Mouse (Mus musculus) lung, embryonic 15.5 days (tissue): ENCODE measurements around the gene Map3k7cl. TPM values are rescaled to one million over a fixed set of nuclear protein-coding genes. Genes with fewer than 3 reads are reported as not detected.

Experiments used
- ATAC-seq: fragments of 200-750 bp; cut with Nextera tagmentation; 2 replicates; pipeline ENCODE4 v1.8.0; 2017; ENCODE audit warnings: moderate number of reproducible peaks, borderline replicate concordance; ENCODE audit not compliant: low FRiP score, low TSS enrichment; ENCODE audit errors: extremely low read depth
- H3K27ac ChIP-seq: fragments of 300-500 bp; sonication (generic); 2 replicates; pipeline ENCODE4 v1.5.1; 2015; ENCODE audit warnings: moderate library complexity, mild to moderate bottlenecking, inconsistent platforms
- H3K27me3 ChIP-seq: fragments of 300-500 bp; sonication (generic); 2 replicates; pipeline ENCODE4 v1.6.1; 2015; ENCODE audit warnings: inconsistent platforms
- H3K36me3 ChIP-seq: fragments of 300-500 bp; sonication (generic); 2 replicates; pipeline ENCODE4 v1.6.1; 2015; ENCODE audit warnings: inconsistent platforms
- H3K4me1 ChIP-seq: fragments of 300-500 bp; sonication (generic); 2 replicates; pipeline ENCODE4 v1.6.1; 2015; ENCODE audit warnings: inconsistent platforms
- H3K4me2 ChIP-seq: fragments of 300-500 bp; sonication (generic); 2 replicates; pipeline ENCODE4 v1.6.1; 2015; ENCODE audit warnings: inconsistent platforms, mild to moderate bottlenecking, moderate library complexity
- H3K4me3 ChIP-seq: fragments of 300-500 bp; sonication (generic); 2 replicates; pipeline ENCODE4 v1.5.1; 2015; ENCODE audit warnings: mild to moderate bottlenecking, inconsistent platforms
- H3K9ac ChIP-seq: fragments of 300-500 bp; sonication (generic); 2 replicates; pipeline ENCODE4 v1.6.1; 2015; ENCODE audit warnings: inconsistent platforms
- H3K9me3 ChIP-seq: fragments of 300-500 bp; sonication (generic); 2 replicates; pipeline ENCODE4 v1.6.1; 2016; ENCODE audit warnings: inconsistent platforms
- WGBS: fragments of 180-500 bp; shearing (Covaris S2); methylation state at CpG from one replicate; pipeline ENCODE4 v1.1.7; 2015; 5-methylcytosine and 5-hydroxymethylcytosine counted together
- polyA plus RNA-seq: library from polyadenylated mRNA; unstranded; fragments of >200 nt; fragmentation: Nextera tagmentation; extraction: Ambion mirVana; gene quantifications from 2 replicates; pipeline ENCODE4 v1.2.1, GENCODE M21; 2015

Gene Map3k7cl
- polyA plus RNA-seq, 1 experiment from 2014 or later, result 0.57 TPM

DNA sequence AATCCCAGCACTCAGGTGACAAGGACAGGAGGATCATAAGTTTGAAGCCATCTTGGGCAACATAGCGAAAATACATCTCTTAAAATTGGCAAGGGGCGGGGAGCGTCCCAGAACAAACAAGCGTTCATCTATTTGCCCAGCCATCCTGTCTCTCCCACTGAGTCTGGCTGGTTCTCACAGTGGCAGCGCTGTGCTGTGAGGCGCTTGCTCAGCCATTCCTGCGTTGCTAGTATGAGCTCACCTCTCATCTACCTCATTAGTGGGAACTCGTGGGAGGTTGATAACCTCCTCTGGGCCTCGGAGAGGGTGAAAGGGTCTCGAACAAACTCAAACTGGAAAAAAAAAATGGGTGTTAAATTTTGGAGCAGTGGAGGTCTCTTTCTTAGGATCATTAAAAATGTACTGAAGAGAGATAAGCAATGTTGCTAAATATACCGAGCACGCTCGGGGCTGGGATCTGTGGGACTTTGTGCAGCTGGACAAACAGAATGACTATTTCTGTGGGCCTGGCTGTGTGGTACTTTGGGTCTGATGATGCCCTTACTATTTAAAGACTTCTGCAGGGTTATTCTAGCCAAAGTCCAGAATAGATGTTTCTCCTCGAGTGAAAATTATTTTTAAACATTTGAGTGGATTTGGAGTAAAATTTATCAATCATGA is 91.1 kb downstream of the Map3k7cl start:
- no peak overlapping the region for H3K4me2 ChIP-seq
- 33% methylated on average over 14 of the region's 14 CpGs for WGBS
- H3K27ac ChIP-seq, result no peak overlapping the region
- H3K9ac ChIP-seq, result no peak overlapping the region
- H3K4me3 ChIP-seq, result no peak overlapping the region
- 0 out of 2 replicates have a peak, but pooled peaks cover 3% of the 10 kb centered on the region for H3K4me1 ChIP-seq
- no peak for ATAC-seq
- H3K9me3 ChIP-seq, result no peaks in the 10 kb centered on the region
- no peaks in the 10 kb centered on the region for H3K27me3 ChIP-seq
- H3K36me3 ChIP-seq, result no peaks in the 10 kb centered on the region

Other genes with a start within 250 kb of the Map3k7cl start
- 21.1 and 21.4 TPM in 2 replicates for gene N6amt1, start 199.1 kb upstream of the Map3k7cl start, polyA plus RNA-seq
- gene Ltn1, start 120.7 kb upstream of the Map3k7cl start, polyA plus RNA-seq, result 29.5 and 29.6 TPM in 2 replicates
- 11.6 and 11.9 TPM in 2 replicates for gene Rwdd2b, start 112.8 kb upstream of the Map3k7cl start, polyA plus RNA-seq
- gene Usp16, start 98.6 kb upstream of the Map3k7cl start, polyA plus RNA-seq, result 38.6 and 43.8 TPM in 2 replicates
- gene Cct8, start 57.5 kb upstream of the Map3k7cl start, polyA plus RNA-seq, result 426 and 430 TPM in 2 replicates
- gene Bach1, start 145.6 kb downstream of the Map3k7cl start, polyA plus RNA-seq, result 9.1 and 10.4 TPM in 2 replicates